Mouse (Mus musculus) kidney, postnatal 10 days (tissue): ENCODE results near the gene Tmc1.

Experiments
- DNase-seq: peaks from one replicate; pipeline ENCODE4 v3.0.0; 2021; ENCODE audit warnings: mixed read lengths

Gene Tmc1

DNA sequence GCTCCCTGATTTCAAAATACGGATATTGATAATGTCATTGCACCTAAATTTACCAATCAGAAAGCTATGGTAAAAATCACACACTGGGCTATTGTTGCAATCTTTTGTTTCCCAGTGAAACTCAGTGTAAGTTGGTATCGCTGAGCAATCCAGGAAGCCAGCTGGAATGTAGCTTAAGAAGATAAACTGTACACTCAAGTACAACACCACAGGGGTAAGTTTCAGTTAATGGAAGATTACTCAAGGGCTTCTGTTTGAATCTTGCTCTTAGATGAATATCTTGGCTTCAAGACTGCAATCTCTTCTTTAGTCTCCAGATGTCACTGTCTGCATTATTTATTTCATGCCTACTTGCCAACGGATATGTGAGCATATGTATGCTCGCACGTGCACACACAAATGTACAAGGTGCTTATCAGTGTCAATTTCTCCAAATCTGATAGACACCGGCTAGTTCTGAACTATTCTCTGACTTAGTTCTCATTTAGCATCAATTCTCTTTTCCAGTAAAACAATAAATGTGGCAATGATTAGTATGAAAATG, 156.4 kb downstream of the Tmc1 start:
- DNase-seq, result no peak

GRCm38 (mm10) chr19:20796001-20796400, 158.0 kb downstream of the Tmc1 start:
- DNase-seq, result peak; percentile 23

DNA sequence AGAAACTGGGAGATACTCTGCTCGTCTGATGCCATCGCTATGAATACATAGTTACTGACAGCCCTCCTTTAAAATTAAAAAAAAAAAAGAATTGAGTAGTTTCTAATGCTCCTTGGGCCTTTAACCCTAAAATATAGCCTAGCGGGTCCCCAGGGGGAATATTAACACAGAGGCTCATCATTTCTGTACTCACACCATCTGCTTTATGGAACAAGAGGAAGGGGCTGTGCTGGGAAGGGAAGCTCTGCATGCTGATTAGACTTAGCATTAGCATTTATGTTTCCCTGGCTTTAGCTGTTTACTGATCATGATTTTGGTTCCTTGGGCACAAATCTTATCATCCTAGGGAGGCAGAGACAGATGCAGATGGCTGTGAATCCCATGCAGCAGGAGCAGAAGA, 159.0 kb downstream of the Tmc1 start:
- no peak for DNase-seq

DNA sequence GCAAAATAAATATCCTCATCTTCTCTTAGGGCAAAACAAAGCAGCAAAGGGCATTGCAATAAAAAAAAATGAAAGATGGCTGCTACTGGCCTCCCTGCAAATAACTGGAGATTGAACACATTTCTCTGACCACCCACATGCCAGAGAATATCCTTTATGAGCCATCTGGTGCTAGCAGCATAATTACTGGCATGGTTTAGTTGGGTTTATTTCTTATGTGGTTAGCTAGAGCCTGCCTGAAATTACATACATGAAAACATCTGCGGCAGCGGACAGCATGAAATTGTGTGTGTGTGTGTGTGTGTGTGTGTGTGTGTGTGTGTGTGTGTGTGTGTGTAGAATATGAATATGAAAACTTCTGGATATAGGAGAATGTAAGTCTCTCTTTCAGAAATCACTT, 161.2 kb downstream of the Tmc1 start:
- DNase-seq, result no peak

DNA sequence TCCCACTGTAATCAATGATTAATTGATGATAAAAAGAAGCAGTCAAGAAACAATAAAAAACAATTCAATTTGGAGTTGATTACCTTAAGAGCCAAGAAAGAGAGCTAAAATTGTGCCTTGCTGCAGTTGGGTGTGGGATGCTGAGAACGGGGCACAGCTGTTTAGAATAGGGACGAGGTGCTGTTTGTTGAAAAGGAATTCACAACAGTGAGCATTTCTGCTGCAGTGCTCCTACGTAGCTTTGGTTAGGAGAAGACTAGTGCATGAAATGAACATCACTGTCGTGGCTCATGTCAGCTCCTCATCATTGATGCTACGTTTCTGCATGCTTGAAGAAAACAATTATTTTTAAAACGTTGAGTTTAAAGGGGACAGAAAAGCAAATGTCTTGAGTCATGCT, 166.7 kb downstream of the Tmc1 start:
- no peak for DNase-seq

- DNase-seq, result no peak
Observed at GRCm38 (mm10) chr19:20775681-20776080, 178.3 kb downstream of the Tmc1 start.

DNA sequence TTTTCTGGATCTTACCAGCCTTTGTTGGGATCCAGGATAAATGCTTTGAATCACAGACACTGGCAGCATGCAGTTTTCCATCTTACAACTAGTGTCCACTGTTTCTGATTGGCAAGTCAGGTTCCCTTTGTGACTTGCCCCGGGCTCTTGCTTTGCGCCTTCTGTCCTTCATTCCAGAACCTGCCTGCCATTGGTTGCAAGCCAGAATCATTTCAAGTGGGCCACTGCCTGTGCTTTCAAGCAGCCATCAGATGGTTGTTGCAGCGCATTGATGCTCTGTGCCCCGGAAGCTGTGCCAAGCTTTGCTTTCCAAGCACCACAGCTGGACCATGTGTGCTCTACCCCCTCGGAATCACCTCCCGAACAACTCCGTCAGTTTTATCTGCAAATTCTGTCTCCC, 180.1 kb downstream of the Tmc1 start:
- no peak for DNase-seq

DNA sequence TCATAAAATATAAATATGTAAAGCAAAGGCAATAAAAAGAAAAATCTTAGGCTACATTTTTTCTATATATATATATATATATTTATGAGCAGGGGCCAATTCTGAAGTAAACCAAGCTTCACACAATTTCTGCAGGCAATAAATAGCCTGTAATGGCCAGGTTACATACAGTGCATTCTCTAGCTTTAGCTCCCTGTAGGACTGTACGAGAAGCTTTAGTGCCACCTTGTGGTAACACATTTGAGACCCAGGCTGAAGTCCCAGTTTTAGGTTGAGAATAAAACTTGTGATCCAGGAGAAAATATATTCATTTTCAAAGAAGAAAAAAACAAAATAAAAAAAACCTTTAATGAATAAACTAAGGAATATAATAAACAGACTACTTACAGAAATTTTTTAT, 189.8 kb downstream of the Tmc1 start:
- DNase-seq, result peak; percentile 42

DNA sequence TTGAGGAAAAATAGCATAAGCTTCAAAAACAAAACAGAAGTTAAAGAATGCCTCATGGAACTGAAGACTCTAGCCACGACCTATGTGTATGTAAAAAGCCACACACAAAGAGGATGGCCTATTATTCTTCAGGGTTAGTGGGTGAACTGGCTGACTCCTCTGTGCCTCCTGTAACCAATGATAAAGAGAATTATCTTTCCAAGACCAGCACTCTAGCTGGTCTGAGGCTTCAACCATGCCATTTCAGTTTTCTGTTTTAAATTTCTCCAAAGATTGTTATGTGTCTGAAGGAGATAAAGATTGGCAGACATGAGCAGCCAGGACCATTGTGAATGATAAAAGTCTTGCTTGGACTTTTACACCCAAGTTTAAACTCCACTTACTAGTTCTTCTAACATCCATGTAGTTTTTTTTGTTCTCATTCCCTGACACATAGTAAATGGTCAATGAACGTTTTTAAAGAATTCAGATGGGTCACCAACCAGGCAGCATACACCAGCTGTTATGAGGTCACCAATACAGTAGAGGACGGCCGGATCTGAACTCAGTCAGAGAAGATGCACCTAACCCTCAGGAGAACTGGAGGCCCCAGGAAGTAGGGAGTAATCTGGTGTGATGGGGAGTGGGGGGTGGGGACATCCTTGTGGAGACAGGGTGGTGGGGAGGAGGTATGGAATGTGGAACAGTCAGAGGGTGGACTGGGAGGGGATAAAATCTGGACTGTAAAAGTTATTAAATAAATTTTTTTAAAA, 192.2 kb downstream of the Tmc1 start:
- no peak for DNase-seq

GRCm38 (mm10) chr19:20761119-20761518, 192.9 kb downstream of the Tmc1 start:
- no peak for DNase-seq

GRCm38 (mm10) chr19:20744630-20745029, 209.4 kb downstream of the Tmc1 start:
- DNase-seq, result no peak
